Mouse (Mus musculus): ENCODE results near the gene Colec11. TPM values are rescaled to one million over a fixed set of nuclear protein-coding genes. Genes with fewer than 3 reads are reported as not detected.

Colec11 gene
- polyA plus RNA-seq, 1 experiment from 2014 or later, result 15.6 TPM

DNA sequence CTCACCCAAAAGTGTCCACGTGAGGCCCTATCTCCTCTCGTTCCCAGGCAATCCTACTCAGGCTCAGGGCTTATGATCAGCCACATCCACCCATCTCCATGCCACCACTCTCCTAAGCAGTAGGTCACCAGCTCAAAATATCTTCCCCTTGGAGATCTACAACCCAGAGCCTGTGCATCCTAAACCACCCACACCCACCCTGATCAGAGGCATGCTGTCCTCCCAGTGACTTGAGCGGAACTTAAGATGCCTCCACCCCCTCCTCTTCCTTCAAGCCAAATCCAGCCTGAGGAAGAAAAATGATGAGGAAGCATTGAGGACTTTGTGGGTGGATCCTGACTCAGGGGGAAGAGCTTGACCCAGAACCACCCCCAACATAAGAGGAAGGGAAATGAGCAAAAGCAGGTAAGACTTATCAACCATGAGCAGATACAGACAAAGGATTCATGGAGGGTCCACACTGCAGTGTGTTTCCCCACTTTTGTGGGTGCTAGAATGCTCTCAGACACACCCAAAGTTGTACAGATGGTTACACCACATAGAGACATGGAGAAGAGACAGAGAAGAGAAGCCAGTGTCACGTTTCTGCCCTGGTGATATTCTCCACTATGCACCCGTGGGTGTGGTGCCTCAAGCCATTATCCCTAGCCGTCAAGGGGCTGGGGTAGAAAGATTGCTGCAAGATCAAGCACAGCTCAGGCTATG, 47.7 kb downstream of the Colec11 start:
- no peaks in the 10 kb centered on the region for H3K9me3 ChIP-seq (replicated peaks)
- H3K4me3 ChIP-seq (replicated peaks), result no peak overlapping the region
- no peak for ATAC-seq (ENCODE audit: insufficient read depth)
- H3K9ac ChIP-seq, result no peak overlapping the region
- no peak overlapping the region for H3K4me2 ChIP-seq
- H3K27ac ChIP-seq (replicated peaks), result no peak overlapping the region
- H3K4me1 ChIP-seq (replicated peaks), result no peaks in the 10 kb centered on the region
- H3K27me3 ChIP-seq, result no peaks in the 10 kb centered on the region
- no peaks in the 10 kb centered on the region for H3K36me3 ChIP-seq (replicated peaks)
- 45% methylated on average over 6 of the region's 6 CpGs for WGBS (ENCODE audit: insufficient replicate concordance)

DNA sequence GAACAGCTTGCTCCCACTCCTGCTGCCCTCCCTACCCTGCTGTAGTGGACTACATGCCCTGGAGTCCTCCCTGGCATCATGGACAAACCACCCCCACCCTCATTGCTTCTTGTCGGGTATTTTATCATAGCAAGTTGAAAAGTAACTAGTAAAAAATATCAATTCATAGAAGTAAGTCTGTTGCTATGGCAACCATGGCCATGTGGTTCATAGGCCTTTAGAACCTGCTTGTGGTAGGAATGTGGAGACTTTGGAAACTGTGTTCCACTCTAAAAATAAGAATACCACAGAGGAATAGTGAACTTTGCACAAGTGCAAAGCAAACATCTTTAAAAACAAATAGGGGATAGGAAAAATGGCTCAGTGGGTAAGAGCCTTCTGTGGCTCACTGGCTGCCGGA, 50.9 kb downstream of the Colec11 start:
- 75% methylated on average over 2 of the region's 2 CpGs for WGBS (ENCODE audit: insufficient replicate concordance)

DNA sequence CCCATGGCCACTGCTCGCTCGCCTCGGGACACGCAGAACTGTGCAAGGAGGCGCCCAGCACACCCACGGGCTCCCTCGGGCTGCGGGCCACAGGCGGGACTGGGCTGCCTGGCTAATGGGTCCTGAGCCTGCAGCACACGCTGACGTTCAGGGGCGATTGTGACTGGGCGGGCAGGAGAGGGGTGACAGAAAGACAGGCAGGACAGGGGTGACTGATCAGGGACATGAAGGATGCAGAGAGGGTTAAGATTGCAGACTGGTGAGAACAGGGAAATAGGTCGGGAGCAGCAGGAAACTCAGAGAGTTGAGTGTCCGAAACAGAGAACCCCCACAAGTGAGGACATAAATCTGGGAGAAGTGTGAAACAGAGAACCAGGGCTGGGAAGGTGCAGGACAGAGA, 70.9 kb downstream of the Colec11 start, which contains the start of gene Dcdc2c:
Gene Dcdc2c, minus strand, starts transcription at position 101 of the 400 bp plus-strand sequence.
- Histone ChIP-seq H3K4me1 (replicated peaks) (no peaks in the 10 kb centered on the region), H3K9ac (no peak within 1 kb of the TSS), H3K4me2 (no peak within 1 kb of the TSS), H3K27ac (replicated peaks) (no peak within 1 kb of the TSS), H3K36me3 (replicated peaks) (no peaks in the 10 kb centered on the region), H3K9me3 (replicated peaks) (no peaks in the 10 kb centered on the region), H3K4me3 (replicated peaks) (no peak within 1 kb of the TSS), H3K27me3 (peaks cover 3% of the 10 kb centered on the region; the same call in 1 of the 2 replicates)
- 55% methylated on average over 15 of the region's 15 CpGs for WGBS (ENCODE audit: insufficient replicate concordance)
- ATAC-seq (ENCODE audit: insufficient read depth), result no peak

More for the DNA sequence above, 50.9 kb downstream of the Colec11 start:
- no peak overlapping the region for H3K9ac ChIP-seq
- no peaks in the 10 kb centered on the region for H3K36me3 ChIP-seq (replicated peaks)
- no peak overlapping the region for H3K27ac ChIP-seq (replicated peaks)
- no peaks in the 10 kb centered on the region for H3K4me1 ChIP-seq (replicated peaks)
- no peaks in the 10 kb centered on the region for H3K27me3 ChIP-seq
- no peak overlapping the region for H3K4me2 ChIP-seq
- H3K4me3 ChIP-seq (replicated peaks), result no peak overlapping the region
- no peak for ATAC-seq (ENCODE audit: insufficient read depth)
- no peaks in the 10 kb centered on the region for H3K9me3 ChIP-seq (replicated peaks)

DNA sequence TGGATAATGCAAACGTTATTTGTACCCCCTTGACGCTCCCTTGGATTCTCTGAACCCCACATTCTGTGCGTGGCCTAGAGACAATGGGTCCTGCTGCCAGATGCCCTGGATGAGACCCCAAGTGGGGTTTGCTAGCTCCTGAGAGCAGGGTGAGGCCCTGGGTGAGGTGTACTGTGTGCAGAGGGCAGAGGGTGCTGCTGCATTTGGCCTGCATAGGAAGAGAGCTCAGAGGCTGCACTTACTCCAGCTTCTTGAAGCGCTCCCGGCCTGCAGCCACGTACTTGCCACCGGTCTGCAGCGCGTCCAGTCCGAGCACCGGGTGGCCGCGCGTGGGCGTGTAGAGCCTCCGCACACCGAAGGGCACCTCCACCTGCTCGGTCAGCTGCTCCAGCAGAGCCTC, 71.4 kb downstream of the Colec11 start:
- Histone ChIP-seq H3K9ac (no peak overlapping the region), H3K36me3 (replicated peaks) (no peaks in the 10 kb centered on the region), H3K4me1 (replicated peaks) (no peaks in the 10 kb centered on the region), H3K4me2 (no peak overlapping the region), H3K27me3 (peaks cover 3% of the 10 kb centered on the region; the same call in 1 of the 2 replicates), H3K9me3 (replicated peaks) (no peaks in the 10 kb centered on the region), H3K27ac (replicated peaks) (no peak overlapping the region), H3K4me3 (replicated peaks) (no peak overlapping the region)
- no peak for ATAC-seq (ENCODE audit: insufficient read depth)
- 63% methylated on average over 18 of the region's 18 CpGs for WGBS (ENCODE audit: insufficient replicate concordance)

DNA sequence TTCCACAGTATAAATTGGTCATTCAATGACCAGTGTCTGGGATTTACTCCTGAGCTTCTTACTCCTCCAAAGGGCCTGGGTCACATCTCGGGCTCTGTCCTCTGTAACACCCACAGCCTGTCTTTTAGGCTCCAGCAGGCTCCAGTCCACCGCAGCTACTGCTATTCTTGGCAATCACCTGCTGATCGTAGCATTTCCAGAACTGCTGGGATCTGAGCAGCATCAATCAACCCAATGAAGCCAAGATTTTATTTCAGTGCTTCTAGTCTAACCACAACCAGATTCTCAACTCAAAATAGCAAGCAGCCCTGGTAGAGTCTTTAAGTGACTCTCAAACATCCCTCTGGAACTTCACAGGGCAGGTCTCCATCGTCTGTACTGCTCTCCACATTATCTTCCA, 74.3 kb downstream of the Colec11 start:
- no peak for ATAC-seq (ENCODE audit: insufficient read depth)

More for the DNA sequence above, 74.3 kb downstream of the Colec11 start:
- H3K36me3 ChIP-seq (replicated peaks), result no peaks in the 10 kb centered on the region
- H3K9ac ChIP-seq, result no peak overlapping the region
- no peak overlapping the region for H3K4me3 ChIP-seq (replicated peaks)
- no peaks in the 10 kb centered on the region for H3K4me1 ChIP-seq (replicated peaks)
- 49% methylated on average over 4 of the region's 4 CpGs for WGBS (ENCODE audit: insufficient replicate concordance)
- no peaks in the 10 kb centered on the region for H3K9me3 ChIP-seq (replicated peaks)
- H3K27me3 ChIP-seq, result peaks cover 3% of the 10 kb centered on the region; the same call in 1 of the 2 replicates
- no peak overlapping the region for H3K4me2 ChIP-seq
- no peak overlapping the region for H3K27ac ChIP-seq (replicated peaks)

Other genes starting within 250 kb of the Colec11 start
- 0.08 TPM in 1 of 2 replicates, not detected in the other for gene Dcdc2c, start 71.0 kb downstream of the Colec11 start, polyA plus RNA-seq (2015; fragmentation: Nextera tagmentation; extraction: Ambion mirVana)
- gene Allc, start 40.9 kb downstream of the Colec11 start, polyA plus RNA-seq (2015; fragmentation: Nextera tagmentation; extraction: Ambion mirVana), result not detected in 2 replicates
- 293 and 369 TPM in 2 replicates for gene Rps7, start 12.6 kb upstream of the Colec11 start, polyA plus RNA-seq (2015; fragmentation: Nextera tagmentation; extraction: Ambion mirVana)
- gene Rnaseh1, start 26.2 kb upstream of the Colec11 start, polyA plus RNA-seq (2015; fragmentation: Nextera tagmentation; extraction: Ambion mirVana), result 10.8 and 11.7 TPM in 2 replicates
- gene Adi1, start 51.9 kb upstream of the Colec11 start, polyA plus RNA-seq (2015; fragmentation: Nextera tagmentation; extraction: Ambion mirVana), result 53.4 and 56.7 TPM in 2 replicates
- gene Trappc12, start 127.1 kb upstream of the Colec11 start, polyA plus RNA-seq (2015; fragmentation: Nextera tagmentation; extraction: Ambion mirVana), result 16.7 and 18.1 TPM in 2 replicates
- gene Eipr1, start 128.4 kb upstream of the Colec11 start, polyA plus RNA-seq (2015; fragmentation: Nextera tagmentation; extraction: Ambion mirVana), result 27.1 and 31.7 TPM in 2 replicates